Mouse (Mus musculus): Measurements from ENCODE around the gene Fzd7. TPM values are rescaled to one million over a fixed set of nuclear protein-coding genes. Genes with fewer than 3 reads are reported as not detected.

Fzd7 gene
- total and polyA plus RNA-seq, 2 experiments from 2014 or later: 1.9 to 13.9 TPM

DNA sequence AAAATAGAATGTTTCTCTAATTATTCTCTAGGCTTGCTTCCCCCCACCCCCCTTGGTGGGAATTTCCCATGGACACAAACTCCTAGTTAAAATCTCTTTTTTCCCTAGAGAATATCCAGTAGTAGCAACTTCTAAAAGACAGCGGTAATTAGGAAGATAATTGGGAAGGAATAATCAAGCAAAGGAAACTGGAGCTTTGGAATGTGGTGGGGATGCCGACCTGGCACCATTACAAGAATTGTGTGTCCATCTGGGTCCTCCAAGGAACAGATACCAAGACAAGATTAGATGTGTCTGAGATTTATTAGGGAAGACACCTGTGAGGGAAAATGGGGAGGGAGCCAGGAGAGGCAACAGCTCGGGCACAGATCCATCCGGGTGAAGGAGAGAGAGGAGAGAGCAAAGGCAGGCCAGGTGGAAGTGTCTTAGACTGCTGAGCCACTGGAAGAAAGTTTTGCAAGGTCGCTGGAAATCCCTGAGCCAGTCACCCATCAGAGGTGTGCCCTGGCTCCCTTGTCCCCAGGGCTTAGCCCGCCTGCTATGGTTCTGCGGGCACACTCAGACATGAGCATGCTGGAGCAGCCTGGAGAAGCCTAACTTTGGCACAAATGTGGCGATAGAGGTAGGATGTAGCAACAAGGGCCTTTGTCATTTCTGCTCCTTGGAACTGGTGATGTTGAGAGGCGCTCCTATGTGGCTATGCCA is 29.5 kb downstream of the Fzd7 start:
- Histone ChIP-seq H3K4me2 (ENCODE audit: low read depth) (no peak overlapping the region), H3K9me3 (ENCODE audit: low read length) (no peaks in the 10 kb centered on the region), H3K27me3 (ENCODE audit: insufficient read depth, low read length) (no peaks in the 10 kb centered on the region), H3K27ac (ENCODE audit: low read depth, low read length) (no peak overlapping the region), H3K9ac (no peak overlapping the region), H3K4me3 (ENCODE audit: low read depth, low read length) (no peak overlapping the region), H3K36me3 (ENCODE audit: insufficient read depth) (no peaks in the 10 kb centered on the region), H3K4me1 (ENCODE audit: insufficient read depth) (peaks cover 16% of the 10 kb centered on the region)
- DNase-seq (no peak), ATAC-seq (no peak)
- WGBS: 44% methylated on average over 9 of the region's 9 CpGs
- no peak for TF ChIP-seq CTCF (IDR thresholded peaks at IDR 0.05; ENCODE audit: low read depth)

DNA sequence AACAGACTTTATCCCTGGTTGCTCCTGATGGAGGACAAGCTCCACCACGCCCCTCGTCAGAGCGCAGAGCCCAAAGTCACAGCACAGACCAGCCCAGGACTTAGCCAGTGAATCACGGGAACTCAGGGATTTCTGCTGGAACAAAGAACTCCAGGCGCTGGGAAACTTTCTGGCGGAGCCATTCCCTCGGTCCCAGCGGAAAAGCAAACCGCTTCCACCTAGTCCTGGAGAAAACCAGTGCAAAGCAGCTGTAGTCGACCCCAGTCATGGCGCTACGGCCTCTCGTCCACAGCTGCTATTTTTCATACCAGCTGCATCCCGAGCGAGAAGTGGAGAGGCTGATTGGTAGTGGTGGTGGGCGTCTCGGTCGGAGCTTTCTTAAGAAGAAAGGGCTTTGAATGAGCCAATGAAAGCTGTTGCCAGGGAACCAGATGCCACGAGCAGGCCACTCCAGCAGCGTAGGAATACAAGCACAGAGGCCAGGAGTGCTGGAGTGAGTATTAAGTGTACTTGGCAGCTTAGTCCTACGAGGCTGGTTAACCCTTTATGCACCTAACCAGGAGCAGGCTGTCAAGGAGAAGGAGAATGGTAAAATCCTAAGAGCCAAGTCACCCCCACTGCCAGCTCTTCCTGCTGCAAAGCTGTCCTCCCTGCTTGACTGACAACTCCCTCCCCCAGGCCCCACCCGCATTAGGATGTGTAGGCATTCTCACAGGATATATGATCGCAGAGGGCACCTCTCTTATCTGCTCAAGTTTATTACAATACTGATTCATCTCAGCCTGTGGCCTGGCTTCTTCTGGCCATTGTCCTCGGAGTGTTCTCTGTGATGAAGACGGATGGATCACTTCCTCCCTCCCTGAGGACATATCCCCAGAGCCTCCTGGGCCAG is 34.0 kb downstream of the Fzd7 start, which contains the start of gene Gm973:
Gm973 (plus strand) TSS at position 239 of the 892 bp plus-strand sequence.
- DNase-seq (peak; percentile 91), ATAC-seq (peak; percentile 97)
- TF ChIP-seq CTCF (IDR thresholded peaks at IDR 0.05; ENCODE audit: low read depth): no peak
- Histone ChIP-seq H3K9me3 (ENCODE audit: low read length) (no peaks in the 10 kb centered on the region), H3K27ac (ENCODE audit: low read depth, low read length) (peak within 1 kb of the TSS; percentile 89), H3K9ac (peak within 1 kb of the TSS; percentile 53), H3K4me2 (ENCODE audit: low read depth) (peak within 1 kb of the TSS; percentile 55), H3K4me3 (ENCODE audit: low read depth, low read length) (peak within 1 kb of the TSS; percentile 40), H3K27me3 (ENCODE audit: insufficient read depth, low read length) (no peaks in the 10 kb centered on the region), H3K4me1 (ENCODE audit: insufficient read depth) (peaks cover 22% of the 10 kb centered on the region), H3K36me3 (ENCODE audit: insufficient read depth) (no peaks in the 10 kb centered on the region)
- WGBS: 2% methylated on average over 25 of the region's 25 CpGs

DNA sequence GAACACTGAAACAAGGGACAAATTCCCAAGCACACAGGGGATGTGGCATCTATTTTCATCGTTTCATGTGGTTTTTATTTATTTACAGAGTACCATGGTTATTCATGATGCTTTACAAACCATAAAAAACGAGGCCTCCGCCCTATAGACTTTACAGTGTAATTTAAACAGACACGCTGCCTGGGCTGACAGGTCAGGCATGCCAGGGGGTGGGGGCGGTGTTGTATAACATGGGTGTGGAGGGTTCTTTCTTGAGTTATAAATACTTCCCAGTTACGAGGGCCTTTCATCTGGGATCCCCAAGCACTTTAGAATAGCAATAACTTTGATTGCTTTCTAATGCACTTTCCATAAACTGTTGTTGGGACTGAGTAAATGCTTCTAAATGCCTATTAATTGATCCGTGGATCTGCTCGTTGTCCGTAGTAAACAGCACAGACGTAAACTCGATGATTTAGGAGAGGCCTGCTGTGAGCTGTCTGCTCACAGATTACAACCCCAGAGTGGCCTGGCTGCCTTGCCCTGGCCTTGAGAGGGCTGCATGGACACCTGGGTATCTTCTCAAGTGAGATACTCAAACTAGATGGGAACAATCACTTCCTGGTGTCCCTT is 38.1 kb downstream of the Fzd7 start:
- H3K9ac ChIP-seq: no peak overlapping the region
- peaks cover 17% of the 10 kb centered on the region for H3K4me1 ChIP-seq (ENCODE audit: insufficient read depth)
- WGBS: 52% methylated on average over 11 of the region's 11 CpGs
- H3K4me2 ChIP-seq (ENCODE audit: low read depth): no peak overlapping the region
- H3K36me3 ChIP-seq (ENCODE audit: insufficient read depth): no peaks in the 10 kb centered on the region
- no peak overlapping the region for H3K4me3 ChIP-seq (ENCODE audit: low read depth, low read length)
- ATAC-seq (no peak), DNase-seq (no peak)
- H3K27ac ChIP-seq (ENCODE audit: low read depth, low read length): no peak overlapping the region
- no peak for TF ChIP-seq CTCF (IDR thresholded peaks at IDR 0.05; ENCODE audit: low read depth)
- no peaks in the 10 kb centered on the region for H3K27me3 ChIP-seq (ENCODE audit: insufficient read depth, low read length)
- H3K9me3 ChIP-seq (ENCODE audit: low read length): no peaks in the 10 kb centered on the region

DNA sequence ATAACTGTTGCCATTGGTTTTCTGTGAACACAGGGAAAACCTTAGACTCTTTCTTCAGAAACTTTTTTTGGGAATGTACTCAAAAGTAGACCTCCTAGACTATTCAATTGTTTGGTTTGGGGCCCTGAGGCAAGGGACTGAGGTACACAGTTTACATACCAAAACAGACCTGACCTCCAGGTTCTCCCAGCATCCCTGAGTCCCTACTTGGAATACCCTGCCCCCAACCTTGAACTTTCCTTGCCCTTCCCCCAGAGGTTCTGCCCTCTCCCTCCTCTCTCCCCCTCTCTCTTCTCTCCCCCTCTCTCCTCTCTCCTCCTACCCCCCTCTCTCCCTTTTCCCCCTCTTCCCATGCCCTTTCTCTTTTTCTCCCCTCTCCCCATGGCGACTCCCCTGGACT is 40.2 kb downstream of the Fzd7 start:
- Histone ChIP-seq H3K27me3 (ENCODE audit: insufficient read depth, low read length) (no peaks in the 10 kb centered on the region), H3K4me3 (ENCODE audit: low read depth, low read length) (no peak overlapping the region), H3K9me3 (ENCODE audit: low read length) (no peaks in the 10 kb centered on the region), H3K36me3 (ENCODE audit: insufficient read depth) (no peaks in the 10 kb centered on the region), H3K4me2 (ENCODE audit: low read depth) (no peak overlapping the region), H3K27ac (ENCODE audit: low read depth, low read length) (no peak overlapping the region), H3K4me1 (ENCODE audit: insufficient read depth) (no peaks in the 10 kb centered on the region; the same call in 1 of the 2 replicates), H3K9ac (no peak overlapping the region)
- ATAC-seq: no peak
- TF ChIP-seq CTCF (IDR thresholded peaks at IDR 0.05; ENCODE audit: low read depth): no peak
- 33% methylated on average over 1 of the region's 1 CpGs for WGBS
- DNase-seq: no peak

DNA sequence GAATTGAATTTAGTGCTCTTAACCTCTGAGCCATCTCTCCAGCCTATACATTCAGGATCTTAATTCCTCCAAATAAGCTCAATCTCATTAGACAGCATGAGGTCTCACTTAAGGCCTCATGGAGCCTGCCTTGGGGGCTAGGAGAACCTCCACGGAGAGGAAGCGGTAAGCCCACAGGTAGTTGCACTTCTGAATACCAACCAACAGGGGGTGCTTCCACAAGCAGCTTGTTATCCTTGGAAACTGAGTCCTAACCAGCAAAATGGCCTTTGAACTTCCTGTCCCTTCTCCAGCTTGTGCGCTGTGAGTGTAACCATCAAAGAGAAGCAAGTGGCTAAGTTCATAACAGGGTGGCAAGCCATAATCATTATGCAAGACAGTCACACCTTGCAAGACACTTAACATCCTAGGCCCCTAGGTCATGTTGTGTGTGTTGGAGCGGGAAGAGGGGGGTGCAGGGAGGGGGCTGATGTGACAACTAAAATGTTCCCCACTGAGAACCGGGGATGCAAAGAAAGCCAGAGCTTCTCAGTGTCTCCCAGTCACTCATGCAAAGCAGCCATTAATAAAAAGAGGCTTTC is 41.2 kb downstream of the Fzd7 start:
- no peaks in the 10 kb centered on the region; the same call in 1 of the 2 replicates for H3K4me1 ChIP-seq (ENCODE audit: insufficient read depth)
- H3K36me3 ChIP-seq (ENCODE audit: insufficient read depth): no peaks in the 10 kb centered on the region
- H3K27me3 ChIP-seq (ENCODE audit: insufficient read depth, low read length): no peaks in the 10 kb centered on the region
- no peak overlapping the region for H3K9ac ChIP-seq
- no peak overlapping the region for H3K4me3 ChIP-seq (ENCODE audit: low read depth, low read length)
- no peak; the same call in 1 of the 2 replicates for TF ChIP-seq CTCF (IDR thresholded peaks at IDR 0.05; ENCODE audit: low read depth)
- DNase-seq (no peak), ATAC-seq (no peak)
- H3K4me2 ChIP-seq (ENCODE audit: low read depth): no peak overlapping the region
- 61% methylated on average over 5 of the region's 5 CpGs for WGBS
- H3K27ac ChIP-seq (ENCODE audit: low read depth, low read length): no peak overlapping the region
- H3K9me3 ChIP-seq (ENCODE audit: low read length): no peaks in the 10 kb centered on the region

DNA sequence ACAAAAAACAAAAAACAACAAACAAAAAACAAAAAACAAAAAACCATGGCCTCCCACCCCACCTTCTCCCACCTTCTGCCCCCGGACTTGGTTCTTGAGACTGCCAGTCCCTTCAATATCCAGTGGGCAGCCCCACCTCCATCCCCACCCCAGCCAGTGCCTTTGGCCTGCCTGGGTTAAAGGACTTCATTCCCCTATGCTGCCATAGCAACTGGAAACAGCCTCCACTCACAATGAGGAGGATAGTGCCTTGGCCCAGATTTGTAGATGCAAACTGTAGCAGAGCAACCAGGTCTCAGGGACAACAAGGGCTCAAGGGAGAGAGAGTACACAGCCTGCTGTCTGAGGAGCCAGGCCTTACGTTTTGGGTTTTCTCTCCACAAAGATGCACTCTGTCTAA is 41.8 kb downstream of the Fzd7 start:
- no peak for DNase-seq
- no peaks in the 10 kb centered on the region for H3K36me3 ChIP-seq (ENCODE audit: insufficient read depth)

More for the DNA sequence above, 41.8 kb downstream of the Fzd7 start:
- peak; percentile 88 for ATAC-seq
- Histone ChIP-seq H3K4me1 (ENCODE audit: insufficient read depth) (no peaks in the 10 kb centered on the region; the same call in 1 of the 2 replicates), H3K9me3 (ENCODE audit: low read length) (no peaks in the 10 kb centered on the region), H3K9ac (no peak overlapping the region), H3K27ac (ENCODE audit: low read depth, low read length) (peak overlapping the region; percentile 9; the same call in 1 of the 2 replicates), H3K27me3 (ENCODE audit: insufficient read depth, low read length) (no peaks in the 10 kb centered on the region), H3K4me3 (ENCODE audit: low read depth, low read length) (no peak overlapping the region), H3K4me2 (ENCODE audit: low read depth) (no peak overlapping the region)
- 30% methylated on average over 2 of the region's 2 CpGs for WGBS
- TF ChIP-seq CTCF (IDR thresholded peaks at IDR 0.05; ENCODE audit: low read depth): no peak

Measured in forebrain, postnatal 0 days (tissue).